Mouse (Mus musculus) effector memory CD4-positive, alpha-beta T cell, adult 7 months (primary cell): ENCODE measurements around the gene Pop4. TPM values are rescaled to one million over a fixed set of nuclear protein-coding genes. Genes with fewer than 3 reads are reported as not detected.

Source experiments
- polyA plus RNA-seq: library from polyadenylated mRNA; unstranded; fragments of 100-300 nt; shearing (Covaris generic); gene quantifications from one replicate; pipeline ENCODE4 v1.2.1, GENCODE M21; 2017

Pop4 gene
- 39.6 TPM for polyA plus RNA-seq

DNA sequence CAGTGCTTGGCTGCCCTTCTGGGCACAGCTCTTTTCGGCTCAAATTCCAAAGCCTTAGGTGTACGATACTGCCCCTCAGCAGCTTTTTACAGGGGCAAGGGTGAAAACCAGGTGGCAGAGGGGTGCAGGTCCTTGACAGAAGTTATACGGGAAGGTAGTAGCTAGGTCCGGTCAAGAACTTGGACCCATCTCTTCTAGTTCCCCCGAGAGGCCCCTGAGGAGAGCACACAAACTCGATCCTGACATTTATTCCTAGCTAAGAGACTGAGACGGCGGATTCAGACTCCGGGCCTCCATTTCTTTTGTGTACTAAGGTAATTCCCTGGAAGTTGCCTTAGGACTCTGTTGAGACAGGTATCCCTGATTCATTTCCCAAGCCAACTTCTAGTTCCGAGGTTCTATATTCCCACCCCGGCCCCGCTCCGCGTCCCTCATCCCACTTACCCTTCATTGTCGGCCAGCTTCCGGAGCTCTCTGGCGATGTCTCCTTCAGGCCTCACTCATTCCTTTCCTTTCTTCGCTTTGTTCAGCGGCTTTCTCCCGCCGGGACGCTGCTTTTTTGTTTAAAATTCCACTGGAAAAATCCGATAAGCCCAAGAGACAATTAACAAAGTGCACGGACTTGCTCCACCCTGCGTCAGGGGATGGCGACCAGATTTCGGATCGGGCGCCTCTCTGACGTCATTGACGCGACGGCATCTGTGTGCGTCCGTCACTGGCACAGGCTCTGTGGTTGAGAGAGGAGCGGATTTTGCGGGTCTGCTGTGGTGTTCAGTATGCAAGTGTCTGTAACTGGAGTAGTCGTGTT, at the start of gene Pop4:
Gene Pop4 (minus strand): TSS at position 721 of the 808 bp plus-strand sequence.

GRCm38 (mm10) chr7:38227900-38228298, 43.3 kb downstream of the Pop4 start, which contains the start of gene Plekhf1:
Plekhf1 (minus strand) TSS chr7:38228016.

Other genes starting within 250 kb of the Pop4 start
- 57.0 TPM for gene Uri1, start 247.9 kb downstream of the Pop4 start, polyA plus RNA-seq
- 2.2 TPM for gene Ccne1, start 163.9 kb downstream of the Pop4 start, polyA plus RNA-seq
- 29.5 TPM for gene 1600014C10Rik, start 88.2 kb downstream of the Pop4 start, polyA plus RNA-seq
- 1.3 TPM for gene Plekhf1, start 43.4 kb downstream of the Pop4 start, polyA plus RNA-seq